Mouse (Mus musculus) kidney, embryonic 16.5 days (tissue): ENCODE measurements around the gene Gm20388. TPM values are rescaled to one million over a fixed set of nuclear protein-coding genes. Genes with fewer than 3 reads are reported as not detected.

Source experiments
- ATAC-seq: fragments of 200-750 bp; cut with Nextera tagmentation; 2 replicates; pipeline ENCODE4 v1.8.0; 2017; ENCODE audit warnings: moderate TSS enrichment; ENCODE audit not compliant: low FRiP score, low TSS enrichment
- H3K27ac ChIP-seq: fragments of 300-500 bp; sonication (generic); 2 replicates; pipeline ENCODE4 v1.5.1; 2014; ENCODE audit warnings: low read length
- H3K27me3 ChIP-seq: fragments of 300-500 bp; sonication (generic); 2 replicates; pipeline ENCODE4 v1.6.1; 2014; ENCODE audit warnings: low read length, control low read depth, mixed read lengths; ENCODE audit not compliant: insufficient read depth
- H3K36me3 ChIP-seq: fragments of 300-500 bp; sonication (generic); 2 replicates; pipeline ENCODE4 v1.6.1; 2014; ENCODE audit warnings: low read length, control low read depth, mixed read lengths; ENCODE audit not compliant: insufficient read depth
- H3K4me1 ChIP-seq: fragments of 300-500 bp; sonication (generic); 2 replicates; pipeline ENCODE4 v1.6.1; 2014; ENCODE audit warnings: low read length, control low read depth, mixed read lengths; ENCODE audit not compliant: insufficient read depth
- H3K4me2 ChIP-seq: fragments of 300-500 bp; sonication (generic); replicated peaks from 2 replicates; pipeline ENCODE4 v1.6.1; 2014; ENCODE audit warnings: low read depth, low read length
- H3K4me3 ChIP-seq: fragments of 300-500 bp; sonication (generic); 2 replicates; pipeline ENCODE4 v1.5.1; 2014; ENCODE audit warnings: mild to moderate bottlenecking, low read length
- H3K9ac ChIP-seq: fragments of 300-500 bp; sonication (generic); replicated peaks from 2 replicates; pipeline ENCODE4 v1.6.1; 2014; ENCODE audit warnings: low read length
- H3K9me3 ChIP-seq: fragments of 300-500 bp; sonication (generic); 2 replicates; pipeline ENCODE4 v1.6.1; 2016; ENCODE audit warnings: low read length, control low read depth
- WGBS: fragments of 180-500 bp; shearing (Covaris S2); extraction: QIAGEN DNeasy Blood & Tissue Kit; methylation state at CpG from one replicate; pipeline ENCODE4 v1.1.7; 2014; 5-methylcytosine and 5-hydroxymethylcytosine counted together
- polyA plus RNA-seq: library from polyadenylated mRNA; unstranded; fragments of >200 nt; fragmentation: Nextera tagmentation; extraction: Ambion mirVana; gene quantifications from 2 replicates; pipeline ENCODE4 v1.2.1, GENCODE M21; 2015

The Gm20388 gene
- polyA plus RNA-seq, 1 experiment from 2014 or later, result 7.7 TPM

DNA sequence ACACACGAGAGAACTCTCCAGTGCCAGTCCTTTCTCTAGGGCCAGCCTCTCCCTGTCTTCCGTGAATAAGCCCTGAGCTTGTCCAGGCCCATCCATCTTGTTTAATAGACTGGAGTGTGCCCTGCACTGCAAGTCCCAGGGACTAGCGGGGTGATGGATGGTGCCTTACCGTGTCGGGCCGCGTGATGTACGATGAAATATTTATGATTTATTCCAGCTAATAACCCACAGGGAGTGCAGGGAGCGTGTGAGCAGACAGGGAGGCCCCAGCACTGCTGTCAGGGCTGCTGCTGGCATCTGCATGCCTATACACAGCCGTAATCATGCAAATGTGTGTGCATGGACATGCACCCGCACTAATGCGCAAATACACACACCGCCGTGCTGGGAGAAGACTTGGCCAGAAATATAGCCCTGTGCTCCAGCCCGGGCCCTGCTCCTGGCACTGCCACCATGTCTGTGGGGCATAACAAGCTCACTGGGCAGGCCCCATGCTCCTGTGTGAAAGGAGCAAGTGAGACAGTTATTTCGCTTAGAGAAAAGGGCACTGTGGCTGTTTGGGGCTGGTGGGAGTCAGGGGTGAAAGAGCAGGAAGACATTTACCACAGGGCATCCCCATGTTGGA, 2901.3 kb downstream of the Gm20388 start:
- no peaks in the 10 kb centered on the region for H3K27me3 ChIP-seq
- H3K27ac ChIP-seq, result no peak overlapping the region
- H3K36me3 ChIP-seq, result no peaks in the 10 kb centered on the region; the same call in 1 of the 2 replicates
- no peak for ATAC-seq
- H3K4me2 ChIP-seq, result no peak overlapping the region
- peaks cover 4% of the 10 kb centered on the region; the same call in 1 of the 2 replicates for H3K4me1 ChIP-seq
- WGBS, result 60% methylated on average over 16 of the region's 16 CpGs
- no peak overlapping the region for H3K9ac ChIP-seq
- H3K4me3 ChIP-seq, result no peak overlapping the region
- H3K9me3 ChIP-seq, result no peaks in the 10 kb centered on the region

DNA sequence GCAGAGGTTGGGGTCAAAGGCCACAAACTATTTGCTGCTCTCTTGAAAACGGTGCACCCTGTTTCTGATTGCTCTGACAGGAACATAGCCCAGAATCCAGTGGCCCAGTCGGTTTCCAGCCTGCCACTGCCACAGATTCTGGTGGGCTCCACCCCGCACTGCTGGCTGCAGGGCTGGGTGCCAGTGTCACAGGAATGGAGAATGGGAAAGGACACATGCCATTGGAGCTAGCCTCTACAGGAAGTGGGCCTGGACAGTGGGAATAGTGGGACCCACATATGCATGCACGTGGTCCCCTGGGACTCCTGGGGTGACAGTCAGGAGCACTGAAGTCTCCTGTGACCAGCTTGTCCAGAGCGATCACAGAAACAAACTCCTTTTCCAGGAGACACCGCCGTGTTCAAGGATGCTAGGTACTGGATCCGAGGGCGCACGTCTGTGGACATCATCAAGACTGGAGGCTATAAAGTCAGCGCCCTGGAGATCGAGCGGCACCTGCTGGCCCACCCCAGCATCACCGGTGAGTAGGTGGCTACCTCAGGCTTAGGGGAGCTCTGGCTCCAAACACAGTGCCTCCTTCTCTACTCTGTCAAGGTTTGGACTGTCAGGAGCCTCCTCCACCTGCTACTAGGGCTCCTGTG, 2902.1 kb downstream of the Gm20388 start:
- no peaks in the 10 kb centered on the region; the same call in 1 of the 2 replicates for H3K36me3 ChIP-seq
- H3K4me2 ChIP-seq, result no peak overlapping the region
- H3K27me3 ChIP-seq, result no peaks in the 10 kb centered on the region
- H3K4me1 ChIP-seq, result peaks cover 8% of the 10 kb centered on the region; the same call in 1 of the 2 replicates
- no peaks in the 10 kb centered on the region for H3K9me3 ChIP-seq
- no peak overlapping the region for H3K27ac ChIP-seq
- ATAC-seq, result no peak
- no peak overlapping the region for H3K9ac ChIP-seq
- no peak overlapping the region for H3K4me3 ChIP-seq
- WGBS, result 81% methylated on average over 14 of the region's 14 CpGs

DNA sequence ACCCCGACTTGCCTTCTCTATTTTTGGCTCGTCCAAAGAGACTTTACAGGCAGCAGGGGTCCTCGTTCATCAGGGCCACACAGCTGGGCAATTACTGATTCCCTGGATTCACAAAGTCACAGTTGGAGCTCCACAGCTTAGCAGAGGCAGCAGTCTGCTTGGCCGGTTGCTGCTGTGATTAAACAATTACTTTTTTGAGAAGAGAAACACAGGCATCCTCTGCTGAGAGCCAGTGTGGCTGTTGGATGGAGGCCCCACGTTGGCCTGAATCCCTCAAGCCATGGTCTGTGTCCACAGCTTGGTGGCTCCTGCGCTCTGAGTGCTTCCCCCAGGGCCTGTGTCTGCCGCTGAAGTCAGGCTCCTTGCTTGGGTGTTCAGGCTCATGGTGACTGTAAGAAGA, 2904.0 kb downstream of the Gm20388 start:
- Histone ChIP-seq H3K27me3 (no peaks in the 10 kb centered on the region), H3K36me3 (no peaks in the 10 kb centered on the region; the same call in 1 of the 2 replicates), H3K27ac (no peak overlapping the region), H3K9ac (no peak overlapping the region), H3K4me3 (no peak overlapping the region), H3K4me1 (peaks cover 8% of the 10 kb centered on the region; the same call in 1 of the 2 replicates), H3K9me3 (no peaks in the 10 kb centered on the region), H3K4me2 (no peak overlapping the region)
- ATAC-seq, result no peak
- WGBS, result 52% methylated on average over 7 of the region's 7 CpGs

DNA sequence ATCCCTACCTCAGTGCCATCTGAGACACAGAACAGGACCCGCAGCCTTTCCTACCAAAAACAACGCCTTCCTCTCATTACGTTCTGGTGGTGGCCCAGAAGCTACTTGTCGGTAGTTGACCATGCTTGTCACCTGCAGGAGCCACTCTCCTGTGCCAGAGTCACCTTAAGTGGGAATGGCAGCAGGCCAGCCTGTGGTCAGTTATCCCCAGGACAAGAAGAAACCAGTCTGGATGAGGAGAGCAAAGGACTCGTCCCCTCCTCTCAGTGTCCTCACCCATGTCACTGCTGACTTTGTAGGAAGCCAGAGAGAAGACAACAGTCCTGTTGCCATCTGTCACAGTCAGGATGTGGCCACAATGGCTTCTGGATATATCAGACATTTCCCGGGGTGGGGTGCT, 2906.3 kb downstream of the Gm20388 start:
- Histone ChIP-seq H3K4me1 (peaks cover 12% of the 10 kb centered on the region), H3K4me2 (no peak overlapping the region), H3K9ac (no peak overlapping the region), H3K4me3 (no peak overlapping the region), H3K27me3 (no peaks in the 10 kb centered on the region), H3K36me3 (no peaks in the 10 kb centered on the region; the same call in 1 of the 2 replicates), H3K27ac (no peak overlapping the region), H3K9me3 (no peaks in the 10 kb centered on the region)
- no peak for ATAC-seq
- 89% methylated on average over 6 of the region's 6 CpGs for whole genome bisulfite sequencing

DNA sequence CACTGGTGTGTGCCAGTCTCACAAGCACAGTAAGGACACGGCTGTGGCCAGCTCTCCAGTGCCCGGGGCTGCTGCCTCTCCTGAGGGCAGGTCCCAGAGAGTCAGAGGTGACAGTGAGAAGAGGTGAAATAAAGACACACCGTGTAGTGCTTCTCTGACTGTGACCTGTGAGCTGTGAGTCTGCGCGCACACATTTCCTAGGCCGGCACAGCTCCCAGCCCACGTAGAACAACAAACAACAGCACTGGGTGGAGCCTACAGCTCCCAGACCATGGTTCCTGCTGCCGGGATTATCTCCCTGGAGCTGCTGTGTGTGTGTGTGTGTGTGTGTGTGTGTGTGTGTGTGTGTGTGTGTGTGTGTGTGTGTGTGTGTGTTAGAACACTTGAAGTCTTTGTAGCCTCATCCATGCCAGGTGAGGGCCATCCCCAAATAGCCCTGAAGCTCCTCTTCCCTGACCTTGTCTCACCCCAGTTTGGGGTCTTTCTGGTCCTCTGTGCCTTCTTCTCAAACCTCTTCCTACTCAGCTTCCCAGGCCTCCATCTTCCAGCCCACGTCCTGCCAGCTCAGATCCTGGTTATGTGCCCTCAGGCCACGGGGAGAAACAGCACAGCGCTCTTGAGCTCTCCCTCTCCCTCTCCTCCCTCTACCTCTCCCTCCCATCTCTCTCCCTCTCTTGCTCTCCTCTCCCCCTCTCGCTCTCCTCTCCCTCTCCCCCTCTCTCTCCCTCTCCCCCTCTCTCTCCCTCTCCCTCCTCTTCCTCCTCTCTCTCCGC, 2907.3 kb downstream of the Gm20388 start:
- 40% methylated on average over 13 of the region's 13 CpGs for WGBS
- H3K9me3 ChIP-seq, result no peaks in the 10 kb centered on the region
- peaks cover 12% of the 10 kb centered on the region for H3K4me1 ChIP-seq
- no peak for ATAC-seq
- H3K27ac ChIP-seq, result no peak overlapping the region
- H3K27me3 ChIP-seq, result no peaks in the 10 kb centered on the region
- H3K4me2 ChIP-seq, result no peak overlapping the region
- no peak overlapping the region for H3K4me3 ChIP-seq
- H3K9ac ChIP-seq, result no peak overlapping the region
- no peaks in the 10 kb centered on the region; the same call in 1 of the 2 replicates for H3K36me3 ChIP-seq

DNA sequence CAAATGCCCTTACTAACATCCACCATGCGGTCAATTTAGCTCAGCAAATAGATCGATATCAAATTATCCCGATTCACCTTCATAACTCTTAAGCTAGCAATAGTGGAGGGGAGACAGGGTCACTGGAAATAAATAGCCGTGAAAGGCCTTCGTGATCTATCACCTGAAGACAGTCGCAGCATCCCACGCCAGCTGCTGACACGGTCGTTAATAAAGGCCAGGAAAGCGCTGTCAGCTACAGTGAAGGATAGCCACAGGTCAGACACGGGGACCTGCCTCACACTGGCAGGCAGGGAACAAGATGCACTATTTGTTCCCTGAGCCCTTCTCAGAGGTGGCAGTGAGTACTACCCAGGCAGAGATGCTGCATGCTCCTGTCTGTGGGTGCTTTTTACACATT, 2909.1 kb downstream of the Gm20388 start:
- H3K36me3 ChIP-seq, result no peaks in the 10 kb centered on the region

DNA sequence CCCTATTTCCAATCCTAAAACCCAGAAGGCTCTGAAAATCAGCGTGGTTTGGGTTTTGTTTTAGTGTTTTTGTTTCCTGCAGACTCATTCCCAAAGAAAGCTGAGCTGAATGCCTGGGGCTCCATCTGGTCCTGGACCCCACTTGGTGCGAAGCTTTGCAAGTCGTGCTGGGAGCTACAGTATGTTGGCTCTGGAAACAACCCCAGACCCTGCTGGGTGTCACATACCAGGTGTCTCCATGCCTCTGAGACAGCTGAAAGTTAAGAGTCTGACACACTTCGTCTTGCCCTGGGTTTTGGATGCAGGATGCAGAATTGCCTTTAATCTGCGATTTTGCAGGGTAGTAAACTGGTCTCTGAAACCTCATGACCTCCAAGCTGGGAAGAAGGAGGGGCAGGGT, 2913.9 kb downstream of the Gm20388 start:
- 40% methylated on average over 5 of the region's 5 CpGs for WGBS
- H3K9ac ChIP-seq, result no peak overlapping the region
- no peak for ATAC-seq
- no peak overlapping the region for H3K4me3 ChIP-seq
- H3K27ac ChIP-seq, result no peak overlapping the region
- peaks cover 17% of the 10 kb centered on the region for H3K4me1 ChIP-seq
- no peaks in the 10 kb centered on the region for H3K36me3 ChIP-seq
- H3K4me2 ChIP-seq, result no peak overlapping the region
- no peaks in the 10 kb centered on the region for H3K9me3 ChIP-seq
- no peaks in the 10 kb centered on the region for H3K27me3 ChIP-seq

More for the DNA sequence above, 2909.1 kb downstream of the Gm20388 start:
- no peaks in the 10 kb centered on the region for H3K9me3 ChIP-seq
- H3K9ac ChIP-seq, result no peak overlapping the region
- H3K4me2 ChIP-seq, result no peak overlapping the region
- H3K4me1 ChIP-seq, result peaks cover 12% of the 10 kb centered on the region
- no peak overlapping the region for H3K4me3 ChIP-seq
- H3K27ac ChIP-seq, result no peak overlapping the region
- WGBS, result 17% methylated on average over 11 of the region's 11 CpGs
- 0 out of 2 replicates have a peak, but pooled peaks have one; percentile 23 for ATAC-seq
- no peaks in the 10 kb centered on the region for H3K27me3 ChIP-seq

DNA sequence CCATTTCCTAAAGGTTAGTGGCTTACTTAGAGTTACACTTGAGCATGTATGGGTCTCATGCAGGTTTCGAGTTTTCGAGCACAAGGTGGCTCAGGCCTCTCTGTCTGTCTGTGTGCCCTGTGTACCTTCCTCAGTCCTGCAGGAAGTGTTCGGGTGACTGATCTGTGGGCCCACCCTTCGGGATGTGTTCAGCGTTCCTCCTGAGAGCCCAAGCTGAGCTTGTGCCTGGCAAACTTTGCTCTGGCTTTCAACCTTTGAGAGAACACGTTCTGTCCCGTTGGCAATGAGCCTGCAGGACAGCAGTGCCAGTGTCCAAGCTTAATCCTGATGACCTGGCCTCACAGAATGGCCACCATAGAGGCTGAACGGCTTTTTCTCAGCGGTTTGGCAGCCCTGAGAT, 2914.3 kb downstream of the Gm20388 start:
- H3K4me1 ChIP-seq, result peaks cover 17% of the 10 kb centered on the region
- WGBS, result 68% methylated on average over 9 of the region's 9 CpGs
- H3K27me3 ChIP-seq, result no peaks in the 10 kb centered on the region
- H3K27ac ChIP-seq, result no peak overlapping the region
- no peak overlapping the region for H3K9ac ChIP-seq
- H3K9me3 ChIP-seq, result no peaks in the 10 kb centered on the region
- no peak overlapping the region for H3K4me3 ChIP-seq
- ATAC-seq, result no peak
- no peaks in the 10 kb centered on the region for H3K36me3 ChIP-seq
- no peak overlapping the region for H3K4me2 ChIP-seq

DNA sequence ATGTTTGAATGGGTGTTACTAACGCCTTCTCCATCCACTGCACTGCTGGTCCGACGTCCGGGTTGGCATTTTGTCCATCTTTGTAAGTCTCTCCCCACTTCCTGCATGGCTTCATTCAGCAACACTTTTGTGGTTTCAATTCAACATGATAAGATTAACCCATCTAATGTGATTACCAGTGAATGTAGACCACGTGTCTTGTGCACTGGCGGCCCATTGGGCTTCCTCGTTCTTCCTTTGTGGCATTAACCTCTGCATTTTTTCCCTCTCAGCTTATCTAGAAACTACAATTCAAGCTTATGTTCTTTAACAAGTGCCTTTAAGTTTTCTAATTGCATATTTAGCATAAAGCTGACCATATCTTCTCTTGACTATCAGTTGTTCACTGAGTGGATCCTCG, 2914.8 kb downstream of the Gm20388 start:
- H3K9me3 ChIP-seq, result no peaks in the 10 kb centered on the region
- no peak overlapping the region for H3K4me3 ChIP-seq
- no peak overlapping the region for H3K9ac ChIP-seq
- peaks cover 17% of the 10 kb centered on the region for H3K4me1 ChIP-seq
- H3K27ac ChIP-seq, result no peak overlapping the region
- no peak for ATAC-seq
- no peaks in the 10 kb centered on the region for H3K27me3 ChIP-seq
- H3K4me2 ChIP-seq, result no peak overlapping the region
- 81% methylated on average over 8 of the region's 8 CpGs for WGBS
- no peaks in the 10 kb centered on the region for H3K36me3 ChIP-seq
